Mouse (Mus musculus) cerebellum, postnatal 4 days (tissue): ENCODE measurements at regions not wholly inside any gene's neighbourhood (a gene's known extent, or its start where the extent isn't known, plus 50 kb on each side); places are given as distances from the start of the nearest gene placed in this dataset.
"Not testable (repeated sequence)": the region's sequence is repeated elsewhere in the genome, so short reads cannot be mapped to it uniquely, and the experiment has no call there.

ENCODE experiments used
- DNase-seq, 2 experiments: peaks; one replicate each; pipeline ENCODE4 v3.0.0; 2022; ENCODE audit warnings: low spot score in 2 of 2, mixed read lengths in 1 of 2

DNA sequence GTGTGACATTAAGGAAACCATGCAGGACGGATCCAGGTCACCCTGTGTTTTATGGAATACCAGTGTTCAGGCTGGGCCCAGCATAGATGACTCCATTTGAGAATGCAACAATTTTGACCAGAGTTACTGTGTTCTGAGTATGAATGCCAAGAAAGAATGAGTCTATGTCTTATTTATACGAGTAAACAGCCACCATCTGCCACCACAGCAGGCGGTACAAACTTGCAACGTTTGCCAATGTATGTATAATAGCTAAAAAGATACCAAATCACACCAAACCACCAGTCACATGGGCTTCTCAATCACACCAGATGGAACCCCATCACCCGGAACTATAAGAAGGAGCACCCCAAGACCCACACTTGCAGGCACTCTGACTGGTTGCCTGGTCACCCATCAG, 192.1 kb downstream of the Glrx3 start:
- no peak for DNase-seq

DNA sequence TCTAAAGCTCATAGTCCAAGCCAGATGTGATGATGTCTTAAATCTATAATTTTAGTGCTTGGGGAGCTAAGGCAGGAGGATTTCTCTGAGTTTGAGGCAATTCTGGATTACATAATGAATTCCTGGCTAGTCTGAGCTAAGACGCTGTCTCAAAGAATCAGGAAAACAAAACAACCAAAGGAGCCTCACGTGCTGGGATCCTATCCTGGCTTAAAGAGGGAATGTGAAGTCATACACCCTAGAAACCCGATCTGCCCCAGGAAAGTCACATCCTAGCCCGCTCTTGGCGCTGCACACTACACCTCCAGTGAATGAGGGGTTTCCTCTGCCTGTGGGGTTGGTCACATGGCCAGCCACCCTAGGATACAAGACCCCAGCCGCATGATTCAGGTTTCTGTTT, 211.2 kb downstream of the Glrx3 start:
- no peak for DNase-seq

DNA sequence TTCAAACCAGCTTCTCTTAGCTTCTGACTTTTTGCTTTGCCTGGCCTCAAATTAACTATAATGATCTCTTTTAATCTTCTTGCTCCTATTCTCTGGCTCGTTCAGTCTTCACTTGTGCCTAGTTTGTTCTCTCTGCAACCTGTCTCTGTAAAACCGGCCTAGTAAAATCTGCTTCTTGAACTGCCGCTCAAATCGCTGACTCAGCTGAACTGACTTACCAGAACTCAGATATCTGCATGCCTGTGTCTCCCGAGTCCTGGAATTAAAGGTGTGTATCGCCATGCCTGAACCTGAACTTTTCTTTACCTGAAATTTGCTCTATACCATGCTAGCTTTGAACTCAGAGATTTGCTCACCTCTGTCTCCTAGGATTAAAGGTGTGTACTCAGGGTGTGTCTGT, 212.2 kb downstream of the Glrx3 start:
- DNase-seq, result no peak

DNA sequence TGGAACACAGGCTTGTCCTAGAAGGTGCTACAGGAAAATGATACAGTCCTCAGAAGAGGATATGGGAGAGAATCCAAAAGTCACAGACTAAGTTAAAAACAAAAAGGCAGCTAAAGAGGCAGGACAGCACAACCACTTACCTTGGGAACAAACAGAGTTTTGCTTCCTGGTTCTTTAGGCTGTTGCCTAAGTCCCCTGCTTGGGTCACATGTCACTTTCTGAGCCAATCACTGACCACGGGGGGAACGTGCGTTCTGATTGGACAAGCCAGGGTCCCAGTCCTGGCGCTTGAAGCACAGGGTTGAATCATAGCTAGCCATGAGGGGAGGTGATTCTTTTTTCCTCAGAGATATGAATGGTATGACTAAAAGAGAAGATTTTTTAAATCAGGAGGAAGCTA, 216.4 kb downstream of the Glrx3 start:
- no peak for DNase-seq

DNA sequence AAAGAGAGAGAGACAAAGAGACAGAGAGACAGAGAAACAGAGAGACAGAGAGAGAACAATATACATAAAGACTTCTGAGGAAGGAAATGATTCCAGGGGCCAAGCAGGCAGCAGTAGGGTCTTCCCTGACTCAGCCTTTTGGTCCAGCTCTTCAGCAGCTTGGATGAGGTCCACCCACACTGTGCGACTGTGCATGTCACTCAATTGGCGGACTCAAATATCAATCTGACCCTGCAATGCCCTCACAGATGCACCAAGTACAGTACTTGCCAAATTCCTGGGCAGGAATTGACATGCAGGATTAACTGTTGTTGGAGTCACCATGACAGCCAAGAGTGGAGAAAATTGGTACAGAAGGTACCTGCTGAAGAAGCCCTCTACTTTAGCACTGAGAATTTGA, 229.8 kb downstream of the Glrx3 start:
- DNase-seq, result no peak

DNA sequence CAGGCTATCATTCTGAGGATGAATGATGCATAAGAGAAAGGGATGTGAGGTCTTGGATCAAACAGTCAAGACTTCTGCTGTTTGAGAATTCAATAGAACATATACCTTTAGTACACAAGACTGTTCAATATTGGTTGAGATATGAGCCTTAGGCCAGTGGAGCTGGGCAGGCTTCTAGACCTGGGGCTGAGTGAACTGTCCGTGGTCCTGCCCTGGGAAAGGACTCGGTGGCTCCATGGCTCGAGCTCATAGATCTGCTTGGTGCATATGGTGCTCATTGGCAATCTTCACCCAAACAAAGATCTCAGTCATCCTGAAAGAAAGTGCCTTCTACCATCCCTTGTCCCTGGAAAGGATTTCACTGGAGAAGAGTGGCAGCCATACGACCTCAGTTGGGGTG, 233.7 kb downstream of the Glrx3 start:
- no peak for DNase-seq

DNA sequence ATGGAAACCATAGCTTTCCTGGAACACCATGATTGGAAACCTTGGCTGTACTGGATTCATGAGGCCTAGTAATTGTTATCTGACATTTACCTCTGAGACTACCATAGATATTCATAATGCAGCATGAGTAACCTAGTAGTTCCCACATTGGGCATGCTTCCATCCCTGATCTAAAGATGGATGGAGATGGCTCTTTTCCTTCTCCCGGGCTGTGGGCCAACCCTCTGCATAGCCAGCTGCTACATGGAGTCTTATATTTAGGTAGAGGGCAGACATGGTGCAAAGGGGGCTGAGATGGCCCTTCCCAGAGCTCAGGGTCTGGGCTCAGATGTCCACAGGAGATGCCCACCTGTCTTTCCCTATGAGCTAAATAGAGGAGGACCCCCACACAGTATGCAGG, 237.2 kb downstream of the Glrx3 start:
- DNase-seq, result peak in 1 of 2 experiments; percentile 16

DNA sequence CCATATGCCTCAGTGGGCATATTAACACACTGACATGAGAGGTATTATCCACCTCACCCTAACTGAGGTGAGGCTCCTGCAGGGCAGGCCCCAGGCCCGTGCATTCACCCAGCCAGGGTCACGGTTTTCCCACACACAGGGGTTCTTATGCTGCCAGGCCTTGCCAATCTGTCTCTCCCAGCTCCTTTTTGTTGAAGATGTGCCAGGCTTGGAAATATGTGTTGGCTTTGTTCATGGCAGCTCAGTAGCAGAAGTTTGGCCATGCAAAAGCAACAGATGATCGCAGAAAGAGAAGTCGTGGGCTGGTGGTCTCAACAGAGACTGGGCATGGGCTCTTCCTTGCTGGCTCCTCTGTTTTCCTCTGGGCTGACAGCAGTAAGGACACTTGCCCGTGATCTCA, 238.0 kb downstream of the Glrx3 start:
- no peak for DNase-seq

DNA sequence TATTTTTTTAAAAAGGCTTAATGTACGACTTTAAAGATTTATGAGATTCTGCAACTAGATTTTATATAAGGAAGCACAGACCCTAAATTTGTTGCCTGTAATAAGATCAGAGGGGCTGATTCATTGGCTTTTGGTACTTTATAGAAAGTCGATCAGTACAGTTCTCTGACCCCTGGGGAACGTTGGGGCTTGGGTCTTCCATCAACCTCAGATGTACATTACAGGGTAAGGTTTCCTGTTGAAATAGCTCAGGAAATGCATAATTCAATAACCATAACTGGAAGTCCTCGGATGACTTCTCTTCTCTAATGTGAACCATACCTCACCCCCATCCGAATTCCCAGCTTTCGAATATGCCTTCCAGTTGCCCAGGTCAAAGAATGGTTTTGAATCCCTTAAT, 247.4 kb downstream of the Glrx3 start:
- no peak for DNase-seq

DNA sequence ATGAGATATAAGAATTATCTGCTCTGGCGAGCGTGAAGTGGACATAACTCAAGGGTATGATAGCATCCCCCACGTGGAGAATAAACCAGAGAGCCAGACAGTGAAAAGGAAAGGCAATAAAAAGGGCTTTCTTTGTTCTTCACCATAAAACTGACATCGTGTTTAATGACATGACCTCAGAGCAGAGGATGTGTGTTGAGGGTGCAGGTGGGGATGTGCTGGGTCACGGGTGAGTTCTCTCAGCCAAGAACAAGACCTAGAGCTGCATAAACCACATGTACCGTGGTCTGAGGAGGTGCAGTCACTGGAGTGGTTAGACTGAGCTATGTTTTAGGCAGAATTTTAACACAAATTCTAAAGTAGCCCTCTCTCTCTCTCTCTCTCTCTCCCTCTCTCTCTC, 247.9 kb downstream of the Glrx3 start:
- DNase-seq, result no peak

DNA sequence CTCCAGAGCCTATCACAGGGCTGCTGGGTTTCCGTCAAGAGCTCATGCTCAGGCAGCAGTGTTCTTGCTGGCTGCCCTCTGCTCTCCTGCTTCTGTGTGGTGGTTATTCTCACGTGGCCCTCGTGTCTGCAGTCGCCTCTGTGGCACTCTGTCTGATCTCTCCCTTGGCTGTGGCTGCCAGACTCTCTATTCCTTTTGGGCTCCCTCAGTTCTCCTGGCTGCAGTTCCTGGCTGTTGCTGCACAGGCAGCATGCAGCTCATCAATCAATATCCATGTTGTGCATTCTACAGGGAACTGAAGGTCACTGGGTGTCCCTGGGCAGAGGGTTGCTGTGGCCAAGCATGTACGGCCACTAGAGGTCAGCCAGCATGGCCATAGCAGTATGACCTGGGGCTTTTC, 259.4 kb downstream of the Glrx3 start:
- DNase-seq, result no peak

DNA sequence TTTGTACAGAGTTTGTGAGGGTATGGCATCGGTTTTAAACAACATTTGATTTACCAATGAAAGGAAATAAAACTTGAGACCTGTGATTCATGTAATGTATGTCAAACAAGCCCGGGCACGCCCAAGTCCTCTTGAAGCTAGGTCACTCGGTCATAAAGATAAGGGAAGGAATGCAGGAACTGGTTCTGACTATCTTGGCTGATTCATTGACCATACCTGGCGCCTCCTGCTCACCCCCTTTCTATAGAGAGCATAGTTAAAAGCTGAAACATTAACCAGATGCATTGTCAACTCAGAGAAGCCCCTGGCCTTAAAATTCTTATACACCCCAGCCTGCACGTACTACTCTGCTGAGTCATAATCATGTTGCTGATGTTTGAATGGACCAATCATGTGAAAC, 261.1 kb downstream of the Glrx3 start:
- DNase-seq, result not testable (repeated sequence)

DNA sequence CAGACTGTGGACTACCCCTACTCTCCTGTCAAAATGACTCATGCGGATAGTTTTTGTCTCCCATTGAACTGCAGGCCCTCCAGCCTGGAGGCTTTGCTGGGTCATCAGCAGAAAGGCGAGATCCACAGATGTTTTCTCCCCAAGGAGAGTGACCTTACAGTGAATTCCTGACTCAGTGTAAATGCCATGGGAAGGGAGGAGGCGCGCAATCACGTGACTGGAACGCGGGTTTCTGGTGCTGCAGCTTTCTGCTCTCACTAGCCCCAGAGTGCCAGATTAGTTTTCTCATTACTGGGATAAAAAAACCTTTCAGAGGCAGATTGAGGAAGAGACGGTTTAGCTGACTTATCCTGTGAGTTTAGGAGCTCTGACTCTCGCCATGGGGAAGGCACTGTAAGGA, 275.4 kb downstream of the Glrx3 start:
- no peak for DNase-seq

DNA sequence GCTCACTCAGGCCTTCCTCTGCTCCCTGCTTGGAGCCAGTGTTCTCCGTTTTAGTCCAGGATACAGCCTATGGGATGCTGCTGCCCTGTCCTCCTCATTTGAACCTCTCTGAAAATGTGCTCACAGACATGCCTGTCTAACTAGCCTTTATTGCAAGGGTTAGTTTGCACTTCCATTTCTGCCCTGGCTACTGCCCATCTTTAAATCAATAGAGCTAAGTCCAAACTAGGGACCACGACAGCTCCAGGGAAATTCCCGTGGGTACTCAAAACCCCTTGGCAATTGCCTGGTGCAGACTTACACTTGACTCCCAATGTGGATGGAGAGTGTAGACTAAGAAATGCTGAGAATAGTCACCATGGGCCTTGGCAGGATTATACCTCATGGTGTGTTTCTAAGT, 276.4 kb downstream of the Glrx3 start:
- no peak for DNase-seq

DNA sequence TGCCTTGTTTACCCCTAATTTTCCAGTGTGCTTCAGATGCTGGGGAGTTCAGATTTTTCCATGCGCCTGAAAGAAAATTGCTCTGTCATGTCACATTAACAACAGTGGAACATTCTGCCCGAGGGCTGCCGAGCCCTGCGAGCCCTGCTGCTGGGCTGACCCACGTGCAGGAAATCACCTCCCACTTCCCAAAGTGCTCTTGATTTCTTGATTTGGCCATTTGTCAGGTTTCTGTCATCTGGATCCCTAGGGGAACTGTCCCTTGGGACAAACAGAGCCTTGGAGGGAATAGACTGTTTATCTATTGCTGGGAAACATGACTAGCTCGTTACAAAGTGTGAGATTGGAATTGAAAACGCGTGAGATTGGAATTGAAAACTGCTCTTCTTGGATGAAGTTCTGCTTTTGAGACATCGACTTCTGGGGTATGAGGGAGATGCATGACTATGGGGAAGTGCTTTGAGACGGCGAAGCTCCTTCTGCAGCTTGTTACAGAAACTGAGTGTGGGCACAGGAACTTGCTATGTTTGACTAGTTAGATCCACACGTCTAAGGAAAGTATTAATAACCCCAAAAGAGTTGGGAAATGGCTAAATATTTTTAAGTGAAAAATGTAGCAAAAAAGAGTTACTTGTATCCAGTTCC, 277.0 kb downstream of the Glrx3 start:
- DNase-seq, result no peak

DNA sequence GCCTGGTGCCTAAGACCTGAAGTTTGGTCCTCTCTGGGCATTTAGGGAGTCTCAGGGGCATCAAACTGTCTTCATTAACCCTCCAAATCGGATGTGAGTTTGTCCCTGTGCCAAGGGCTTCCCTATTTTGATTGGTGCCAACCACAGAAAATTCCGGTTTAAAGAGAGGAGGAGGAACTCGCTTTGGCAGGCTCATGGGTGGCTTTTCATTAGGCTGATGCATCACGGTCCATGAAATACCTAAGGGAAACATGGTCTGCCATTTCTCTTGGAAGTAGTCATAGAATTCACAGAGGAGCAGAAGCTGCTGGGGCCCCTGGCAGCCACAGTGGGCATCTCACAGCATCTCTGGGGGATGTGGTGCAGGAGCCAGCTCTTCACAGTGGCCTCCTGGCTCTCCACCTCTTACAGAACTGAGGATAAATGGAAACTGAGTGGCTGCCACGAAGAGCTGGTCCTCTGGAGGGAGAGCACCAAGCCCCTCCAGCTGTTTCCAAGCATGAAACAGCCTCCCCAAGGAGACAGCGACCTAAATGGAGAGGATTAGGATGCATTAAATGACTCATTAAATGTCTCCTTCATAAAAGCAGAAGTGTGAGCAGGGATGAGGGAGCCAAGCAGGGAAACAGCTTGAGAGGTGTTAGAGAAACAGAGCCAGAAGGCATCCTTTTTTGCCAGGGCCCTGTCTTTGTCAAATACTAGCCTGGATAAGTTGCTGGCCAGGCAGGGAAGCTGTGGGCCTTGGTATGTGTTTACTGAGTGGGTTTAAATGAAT, 277.9 kb downstream of the Glrx3 start:
- no peak for DNase-seq

DNA sequence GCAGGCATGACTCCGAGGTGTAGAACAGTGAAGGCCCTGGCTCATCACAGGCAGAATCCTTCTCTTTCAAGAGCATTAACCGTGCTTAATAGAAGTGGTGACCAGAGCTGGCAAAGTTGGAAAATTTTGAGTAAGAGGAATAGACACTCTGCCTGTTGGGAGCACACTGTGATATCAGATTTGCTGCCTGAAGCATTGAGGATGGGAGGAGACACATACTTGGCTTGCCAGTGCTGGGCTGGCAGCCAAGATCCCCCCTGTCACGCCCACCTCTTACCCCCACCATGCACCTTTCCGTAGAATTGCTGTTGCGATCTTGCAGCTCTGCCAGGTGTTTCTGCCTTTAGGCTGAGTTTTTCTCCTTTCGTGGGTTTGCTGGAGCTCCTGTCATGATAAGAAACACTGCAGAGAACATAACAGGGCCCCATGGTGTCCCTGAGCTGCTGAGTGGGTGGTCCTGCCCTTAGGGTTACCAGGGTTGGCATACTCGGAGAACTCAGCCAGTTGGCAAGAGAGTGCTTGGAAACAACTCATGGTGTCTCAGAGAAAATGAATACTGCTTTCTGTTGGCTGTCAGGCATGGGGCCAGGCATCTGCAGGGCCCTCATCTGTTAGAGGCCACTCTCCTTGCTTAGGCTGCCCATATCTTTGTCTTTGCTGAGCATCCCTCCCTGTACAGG, 286.1 kb downstream of the Glrx3 start:
- DNase-seq, result peak in 1 of 2 experiments; percentile 73

DNA sequence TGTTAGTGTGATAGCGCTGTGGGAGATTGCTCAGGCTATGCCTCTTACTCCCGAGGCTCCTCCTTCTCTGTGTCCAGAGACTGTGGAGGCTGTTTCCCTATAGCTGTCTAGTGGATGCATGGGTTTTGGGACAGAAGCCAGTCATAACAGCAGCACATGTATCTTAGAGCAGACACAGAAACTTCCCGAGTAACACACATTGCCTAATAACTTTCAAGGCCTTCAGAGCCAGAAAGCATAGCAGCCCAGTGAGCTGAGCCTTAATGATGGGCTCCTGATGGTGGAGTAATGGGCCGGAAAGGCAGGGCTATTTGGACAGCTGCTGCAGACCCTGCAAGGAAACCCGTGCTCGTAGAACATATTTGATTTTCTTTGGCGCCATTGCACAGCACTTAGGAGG, 288.6 kb downstream of the Glrx3 start:
- peak in 1 of 2 experiments; percentile 19 for DNase-seq

DNA sequence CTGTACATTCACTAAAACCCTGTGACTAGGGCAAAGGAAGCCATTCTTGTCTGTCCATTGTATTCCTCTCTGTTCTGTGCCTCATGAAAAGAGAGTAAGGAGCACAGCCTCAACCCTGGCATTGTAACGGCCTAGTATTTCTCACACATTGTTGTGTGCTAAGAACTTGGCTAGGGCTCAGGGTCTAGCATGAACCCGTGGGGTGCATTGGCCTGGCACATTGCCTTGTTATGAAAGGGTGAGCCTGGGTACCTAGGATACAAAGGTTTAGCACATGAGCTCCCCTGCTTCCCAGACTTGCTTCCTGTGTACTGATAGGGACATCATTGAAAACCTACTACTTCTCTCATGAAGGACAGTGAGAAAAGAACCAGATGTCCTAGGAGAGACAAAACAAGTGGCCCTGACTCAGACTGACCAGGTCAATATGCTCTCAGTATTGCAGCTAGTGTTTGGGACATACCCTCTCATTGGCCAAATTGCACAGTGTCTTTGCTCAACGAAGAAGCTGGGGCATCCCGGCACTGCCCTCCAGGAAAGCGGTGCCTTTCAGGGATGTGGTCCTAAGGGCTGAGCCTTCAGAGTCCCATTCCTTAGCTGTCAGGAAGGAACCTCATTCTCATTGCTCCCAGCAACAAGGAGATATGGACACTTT, 298.6 kb downstream of the Glrx3 start:
- DNase-seq, result no peak

DNA sequence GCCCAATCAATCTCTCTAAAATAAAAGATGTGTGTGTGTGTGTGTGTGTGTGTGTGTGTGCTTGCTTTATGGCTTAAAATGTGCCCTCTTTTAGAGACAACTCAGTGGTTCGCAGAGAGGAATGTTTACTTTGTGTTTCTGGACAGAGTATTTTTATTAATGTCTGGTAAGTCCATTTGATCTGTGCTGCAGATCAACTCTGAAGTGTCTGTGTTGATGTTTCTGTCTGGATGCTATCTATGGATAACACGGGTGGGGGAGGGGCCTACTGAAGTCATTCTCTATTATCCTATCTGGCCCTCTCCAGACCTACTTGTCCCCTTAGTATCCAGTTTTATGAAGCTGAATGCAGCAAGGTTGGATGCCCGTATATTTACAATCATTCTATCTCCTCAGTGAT, 304.3 kb downstream of the Glrx3 start:
- DNase-seq, result no peak

DNA sequence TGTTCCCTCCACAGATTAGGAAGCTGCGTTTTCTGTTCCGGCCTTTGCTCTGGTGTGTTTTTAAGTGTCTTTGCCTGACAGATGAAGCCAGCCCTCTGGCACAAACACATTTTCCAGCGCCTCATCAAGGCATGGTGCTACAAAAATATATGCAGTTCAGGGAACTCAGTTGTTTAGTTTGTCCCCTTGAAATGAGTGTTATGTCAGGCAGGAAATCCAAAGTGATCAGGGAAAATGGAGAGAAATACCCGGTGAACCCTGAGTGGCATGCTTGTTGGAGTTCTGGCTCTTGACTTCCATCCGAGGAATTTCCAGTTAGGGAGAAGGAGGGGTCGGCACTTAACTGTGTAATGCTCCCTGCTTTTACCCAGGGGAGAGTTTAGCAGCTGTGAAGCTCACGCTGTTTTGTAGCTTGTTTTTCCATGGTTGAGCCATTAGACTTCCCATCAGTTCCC, 304.9 kb downstream of the Glrx3 start:
- no peak for DNase-seq

DNA sequence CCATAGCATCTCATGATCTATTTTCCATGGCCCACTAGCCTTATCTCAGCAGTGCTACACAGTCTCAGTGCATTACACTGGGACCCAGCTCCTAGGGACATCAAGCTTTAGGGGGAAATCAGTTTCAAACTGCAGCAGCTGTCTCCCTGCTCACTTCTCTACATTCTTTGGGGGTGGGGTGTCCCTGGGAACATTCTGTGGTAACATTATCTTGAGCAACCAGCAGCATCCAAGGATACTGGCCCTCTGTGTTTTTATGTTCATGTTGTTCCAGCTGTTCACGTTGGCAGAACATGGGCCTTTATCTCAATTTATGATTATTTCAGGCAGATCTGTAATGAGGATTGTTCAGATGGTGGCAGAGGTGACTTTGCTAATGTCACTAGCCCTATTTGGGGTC, 308.2 kb downstream of the Glrx3 start:
- no peak for DNase-seq
